Mouse (Mus musculus): ENCODE measurements around the gene Ppp2r3c. TPM values are rescaled to one million over a fixed set of nuclear protein-coding genes. Genes with fewer than 3 reads are reported as not detected.
"Not testable (repeated sequence)": the region's sequence is repeated elsewhere in the genome, so short reads cannot be mapped to it uniquely, and the experiment has no call there.

Ppp2r3c gene
- 10 to 100 TPM; 11.8 to 12.5 TPM for total RNA-seq (2021)
- long read RNA-seq, experiment 1, full-length matches to known transcripts, result 2 of 16 reads
- long read RNA-seq, experiment 1, partial matches to known transcripts, result 12 of 16 reads
- long read RNA-seq, experiment 1, other reads (novel, unspliced or antisense), result 2 of 16 reads
- long read RNA-seq, experiment 2, full-length matches to known transcripts, result 4 of 36 reads
- long read RNA-seq, experiment 2, partial matches to known transcripts, result 29 of 36 reads
- long read RNA-seq, experiment 2, other reads (novel, unspliced or antisense), result 3 of 36 reads

DNA sequence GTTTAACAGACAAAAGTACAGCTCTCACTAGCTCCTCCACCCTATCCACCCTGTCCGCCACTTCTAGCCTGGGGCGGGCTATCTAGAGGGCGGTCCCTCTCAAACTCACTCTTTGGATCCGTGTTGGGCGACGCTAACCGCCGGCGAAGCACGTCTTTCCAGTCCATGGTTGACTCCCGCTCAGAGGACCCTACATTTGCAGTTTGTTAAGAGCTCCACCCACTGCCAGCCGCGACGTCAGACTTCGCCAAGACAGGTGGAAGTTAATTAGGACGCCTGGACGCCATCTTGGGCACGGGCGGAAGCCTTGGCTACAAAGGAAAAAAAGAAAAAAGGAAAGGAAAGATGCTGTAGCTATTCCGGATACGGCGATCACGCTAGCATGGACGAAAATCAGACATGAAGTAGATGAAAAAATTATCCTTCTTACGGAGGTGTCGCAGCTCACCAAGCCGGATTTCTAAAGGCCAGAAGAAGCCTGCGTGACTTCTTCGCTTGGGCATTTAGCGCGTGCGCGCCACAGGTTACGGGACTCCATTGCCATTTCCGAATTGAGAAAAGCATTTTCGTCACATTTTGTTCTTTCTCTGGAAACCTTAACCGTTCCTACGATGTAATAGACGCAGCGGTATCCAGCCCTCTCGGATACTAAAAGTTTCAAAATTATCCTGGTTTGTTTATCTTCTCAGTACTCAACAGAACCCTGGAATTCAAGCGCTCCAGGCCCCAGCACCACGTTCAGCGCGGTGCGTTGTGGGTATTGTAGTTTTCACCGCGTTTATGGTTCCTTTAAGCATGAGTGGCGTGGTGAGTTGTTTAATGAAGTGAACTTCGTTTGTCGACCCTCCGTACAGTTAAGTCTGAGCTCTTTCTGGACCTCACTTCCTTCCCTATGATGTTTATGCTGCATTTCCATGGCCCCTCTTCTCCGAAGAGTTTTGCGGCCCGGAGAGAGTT, at the start of gene Ppp2r3c:
Ppp2r3c (minus strand) TSS at position 514 of the 957 bp plus-strand sequence.
- peak; percentile 81 to 82 for DNase-seq (ENCODE audit: low spot score in 2 of 2)

DNA sequence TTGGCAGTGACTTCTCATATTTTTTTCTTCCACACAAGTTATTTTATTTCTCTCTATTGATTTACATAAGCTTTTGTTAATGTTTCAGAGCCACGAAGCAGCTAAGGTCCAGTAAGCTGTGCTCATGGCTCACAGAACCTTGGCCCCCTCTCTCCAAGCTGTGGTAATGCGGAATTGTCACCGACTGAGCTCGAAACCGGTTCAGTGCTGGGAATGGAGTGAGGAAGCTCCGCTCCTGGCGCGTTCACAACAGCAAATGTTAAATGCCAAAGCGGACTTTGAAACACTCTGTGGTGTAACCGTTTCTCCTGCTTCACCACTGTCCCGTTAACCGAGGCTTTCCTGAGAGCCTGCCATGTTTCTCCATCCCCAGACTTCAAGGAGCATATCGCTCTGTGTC, 41.8 kb upstream of the Ppp2r3c start:
- no peak for DNase-seq (ENCODE audit: low spot score in 2 of 2)

DNA sequence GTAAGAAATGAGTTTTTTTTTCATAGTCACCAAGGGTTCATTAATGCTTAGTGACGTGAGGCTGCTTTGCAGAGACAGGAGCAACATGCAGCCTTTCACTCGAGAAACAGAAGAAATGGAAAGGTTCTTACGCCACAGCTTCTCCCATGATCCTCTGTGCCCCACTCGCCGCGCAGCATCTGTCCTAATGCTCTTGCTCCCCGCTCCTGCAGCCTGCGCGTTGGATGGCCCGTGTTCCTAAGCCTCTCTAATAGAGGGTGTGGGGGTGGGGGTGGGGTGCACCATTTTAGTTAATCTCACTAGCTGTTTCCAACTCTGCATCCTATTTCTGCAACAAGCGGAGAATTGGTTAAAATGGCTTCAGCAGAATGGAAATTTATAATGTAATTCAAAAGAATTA, 41.2 kb upstream of the Ppp2r3c start:
- DNase-seq (ENCODE audit: low spot score in 2 of 2), result no peak

DNA sequence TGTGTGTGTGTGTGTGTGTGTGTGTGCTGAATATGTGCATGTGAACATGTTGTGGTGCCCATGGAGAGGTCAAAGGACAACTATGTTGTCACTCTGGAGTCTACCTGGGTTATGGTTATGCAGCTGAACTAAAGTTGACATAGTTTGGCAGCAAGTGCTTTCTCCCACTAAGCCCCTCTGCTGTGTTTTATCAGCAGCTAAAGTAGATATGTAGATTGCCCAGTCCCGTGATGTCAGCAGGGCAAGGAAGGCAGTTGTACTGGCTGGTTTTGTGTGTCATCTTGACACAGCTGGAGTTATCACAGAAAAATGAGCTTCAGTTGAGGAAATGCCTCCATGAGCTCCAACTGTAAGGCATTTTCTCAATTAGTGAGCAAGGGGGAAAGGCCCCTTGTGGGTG, 40.2 kb upstream of the Ppp2r3c start:
- not testable (repeated sequence) for DNase-seq (ENCODE audit: low spot score in 2 of 2)

DNA sequence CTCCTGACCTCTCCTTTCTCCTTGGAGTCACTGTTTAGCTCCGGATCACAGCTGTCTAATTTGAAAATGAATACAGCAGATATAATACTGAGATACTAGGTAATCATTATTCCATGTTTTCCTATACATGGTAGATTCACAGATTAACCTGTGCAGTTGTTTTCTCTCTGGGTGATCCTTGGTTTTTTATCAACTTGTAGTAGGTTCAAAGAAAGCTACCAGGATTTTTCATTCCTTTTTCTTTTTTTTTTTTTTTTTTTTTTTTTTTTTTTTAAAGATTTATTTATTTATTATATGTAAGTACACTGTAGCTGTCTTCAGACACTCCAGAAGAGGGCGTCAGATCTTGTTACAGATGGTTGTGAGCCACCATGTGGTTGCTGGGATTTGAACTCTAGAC, 35.7 kb upstream of the Ppp2r3c start:
- not testable (repeated sequence) for DNase-seq (ENCODE audit: low spot score in 2 of 2)

DNA sequence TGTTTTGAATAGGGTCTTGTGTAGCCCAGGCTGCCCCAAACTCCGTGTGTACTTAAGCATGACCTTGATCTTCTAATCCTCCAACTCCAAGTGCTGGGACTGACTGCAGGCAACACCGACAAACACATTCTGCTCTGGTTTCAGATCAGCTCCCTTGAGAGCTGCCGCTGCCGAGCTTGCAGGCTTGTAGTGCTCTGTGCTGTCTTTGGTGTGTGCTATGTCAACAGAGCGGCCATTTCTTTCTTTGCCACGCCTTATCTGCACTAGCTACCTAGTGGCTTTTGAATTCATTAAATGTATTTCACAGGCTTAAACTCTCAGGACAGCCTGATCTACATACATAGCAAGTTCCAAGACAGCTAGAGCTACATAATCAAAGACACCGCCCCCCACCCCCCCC, 30.9 kb upstream of the Ppp2r3c start:
- DNase-seq (ENCODE audit: low spot score in 2 of 2), result no peak

DNA sequence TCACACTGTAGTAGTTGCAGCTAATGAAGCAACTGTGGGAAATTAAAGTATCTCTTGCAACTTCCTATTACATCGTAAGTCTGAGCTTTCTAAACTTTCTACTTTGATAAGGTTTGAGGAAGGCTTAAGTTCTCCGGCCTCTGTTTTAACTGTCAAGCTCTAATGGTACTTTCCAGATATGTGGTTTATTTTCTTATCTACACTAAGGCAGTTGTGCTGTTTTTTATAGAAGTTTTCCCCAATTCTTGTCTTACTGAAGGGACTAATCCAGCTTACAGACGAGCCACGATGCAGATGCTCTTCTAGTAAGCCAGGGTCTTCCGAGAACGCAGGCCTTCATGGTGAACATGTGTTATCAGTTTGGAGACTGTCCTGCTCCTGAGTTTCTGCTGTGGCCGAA, 26.6 kb upstream of the Ppp2r3c start:
- no peak for DNase-seq (ENCODE audit: low spot score in 2 of 2)

DNA sequence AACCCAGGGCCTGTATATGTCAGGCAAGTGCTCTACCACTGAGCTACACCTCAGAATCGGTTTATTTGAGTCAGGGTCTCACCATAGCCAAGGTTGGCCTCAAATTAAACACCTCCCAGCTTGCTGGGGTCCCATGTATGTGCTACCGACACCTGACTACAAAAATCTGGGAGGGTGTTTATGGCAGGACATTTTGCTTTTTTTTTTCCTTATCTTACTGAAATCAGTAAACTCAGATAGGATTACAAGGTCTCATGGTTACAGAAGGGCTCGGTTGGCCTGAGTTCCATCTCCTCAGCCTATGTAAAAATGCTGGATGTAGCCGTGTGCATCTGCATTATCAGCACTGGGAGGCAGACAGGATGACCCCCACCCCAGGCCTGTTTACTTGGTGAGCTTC, 26.0 kb upstream of the Ppp2r3c start:
- no peak for DNase-seq (ENCODE audit: low spot score in 2 of 2)

DNA sequence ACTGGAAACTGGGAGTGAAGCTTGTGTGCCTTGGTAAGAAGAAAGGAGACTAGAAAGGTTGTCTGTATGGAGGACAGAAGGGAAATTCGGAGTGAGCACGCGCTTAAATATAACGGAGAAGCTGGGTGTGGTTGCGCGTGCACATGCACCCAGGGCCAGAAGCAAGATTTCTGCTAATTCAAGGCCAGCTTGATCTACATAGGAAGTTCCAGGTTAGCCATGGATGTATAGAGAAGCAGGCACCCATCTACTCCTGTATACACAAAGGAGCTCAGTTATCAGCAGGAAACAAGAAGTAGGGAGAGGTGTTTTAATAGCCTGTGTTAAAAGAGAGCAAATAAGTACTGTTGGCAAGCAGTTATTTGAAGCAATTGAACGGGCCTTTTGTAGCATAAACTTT, 22.9 kb upstream of the Ppp2r3c start:
- no peak for DNase-seq (ENCODE audit: low spot score in 2 of 2)

DNA sequence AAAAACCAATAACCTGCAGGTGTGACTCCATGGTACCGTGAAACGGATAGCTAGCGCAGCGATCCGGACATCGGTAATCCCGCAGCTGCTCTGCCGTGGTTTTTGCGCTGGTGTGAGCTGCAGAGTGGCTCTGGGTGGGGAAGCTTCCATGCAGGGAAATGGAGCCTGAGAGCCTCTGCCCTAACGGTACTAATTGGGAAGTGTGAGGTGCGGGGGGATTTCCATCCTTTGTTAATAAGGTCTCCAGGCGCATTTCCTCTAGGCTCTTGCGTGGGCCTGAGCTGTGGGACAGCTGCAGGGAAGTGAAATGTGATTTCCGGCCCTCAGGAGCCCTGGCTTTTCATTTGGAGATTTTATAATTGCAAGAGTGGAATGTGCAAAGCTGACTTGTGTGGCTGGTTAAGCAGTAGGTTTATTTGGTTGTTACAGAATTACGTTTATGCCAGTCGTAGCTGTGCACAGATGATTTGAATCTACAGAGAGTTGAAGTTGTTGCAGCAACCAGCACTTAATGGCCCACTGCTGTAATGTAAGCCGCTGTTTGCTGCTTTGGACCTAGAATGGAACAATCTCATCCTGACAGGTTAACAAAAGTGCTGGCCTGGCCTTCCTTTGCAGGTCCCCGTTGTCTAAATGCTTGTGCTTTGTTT, 19.0 kb upstream of the Ppp2r3c start:
- no peak for DNase-seq (ENCODE audit: low spot score in 2 of 2)

DNA sequence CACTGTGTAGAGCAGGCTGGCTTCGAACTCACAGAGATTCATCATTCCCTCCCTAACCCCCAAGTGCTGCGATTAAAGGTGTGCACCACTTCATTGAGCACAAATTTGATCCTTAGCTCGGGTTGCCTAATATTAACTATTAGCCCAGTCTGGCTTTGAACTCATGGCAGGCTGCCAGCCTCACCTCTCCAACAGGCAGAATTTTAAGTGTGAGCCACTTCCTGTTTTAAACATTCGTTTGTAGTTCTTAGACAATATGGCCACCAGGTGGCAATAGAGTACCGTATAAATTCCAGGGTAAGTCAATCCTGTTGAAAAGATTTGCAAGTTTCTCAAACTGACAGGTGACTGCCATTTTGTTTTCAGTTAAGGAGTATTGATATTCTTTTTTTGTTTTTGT, 12.4 kb upstream of the Ppp2r3c start:
- DNase-seq (ENCODE audit: low spot score in 2 of 2), result peak; percentile 53 to 73

DNA sequence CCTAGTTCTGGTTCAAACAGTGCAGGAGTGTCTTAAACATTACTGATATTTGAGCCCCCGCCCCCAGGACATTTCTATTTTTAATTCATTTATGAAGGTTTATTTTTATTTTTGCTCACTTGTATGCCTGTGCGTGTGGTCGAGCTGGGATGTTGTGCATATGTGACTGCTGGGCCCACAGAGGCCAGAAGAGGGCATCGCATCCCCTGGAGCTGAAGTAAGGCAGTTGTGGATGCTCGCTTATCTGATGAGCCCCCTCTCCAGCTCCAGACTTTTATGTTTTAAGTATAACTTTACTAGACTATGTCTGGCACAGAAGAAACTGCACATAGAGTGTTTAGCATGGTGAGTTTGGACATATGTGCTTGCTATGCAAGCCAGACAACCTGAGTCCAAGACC, 11.1 kb upstream of the Ppp2r3c start:
- DNase-seq (ENCODE audit: low spot score in 2 of 2), result no peak

DNA sequence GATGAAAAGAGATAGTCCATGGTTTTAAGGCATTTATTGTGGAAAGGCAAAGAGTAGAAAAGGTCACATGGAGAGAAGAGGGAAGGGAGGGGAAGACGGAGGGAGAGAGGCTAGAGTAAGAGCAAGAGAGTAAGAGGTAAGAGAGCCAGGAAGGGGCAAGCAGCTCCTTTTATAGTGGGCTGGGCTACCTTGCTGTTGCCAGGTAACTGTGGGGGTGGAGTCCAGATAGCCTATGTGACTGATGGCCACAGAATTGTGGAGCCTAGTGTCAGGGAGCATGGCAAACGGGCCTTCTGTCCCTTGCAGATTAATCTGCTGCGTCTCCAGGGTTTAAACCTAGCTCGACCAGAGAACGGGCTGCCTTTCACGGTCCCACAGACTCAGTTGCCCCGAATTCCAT, 9.0 kb upstream of the Ppp2r3c start:
- DNase-seq (ENCODE audit: low spot score in 2 of 2), result no peak

DNA sequence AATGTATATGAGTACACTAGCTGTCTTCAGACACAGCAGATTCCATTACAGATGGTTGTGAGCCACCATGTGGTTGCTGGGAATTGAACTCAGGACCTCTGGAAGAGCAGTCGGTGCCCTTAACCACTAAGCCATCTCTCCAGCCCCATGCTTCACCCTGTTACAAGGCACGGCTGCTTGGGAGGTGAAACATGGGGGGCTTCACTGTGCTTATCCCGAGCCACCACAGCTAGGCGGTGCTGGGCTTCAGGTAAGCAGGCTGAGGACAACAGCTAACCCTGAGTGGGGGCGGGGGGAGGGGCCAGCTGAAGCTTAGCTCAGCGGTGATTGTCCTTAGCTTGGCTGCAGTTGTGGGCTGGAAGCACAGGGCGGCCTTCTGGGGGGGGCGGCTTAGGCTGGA, 6.7 kb upstream of the Ppp2r3c start:
- DNase-seq (ENCODE audit: low spot score in 2 of 2), result no peak

DNA sequence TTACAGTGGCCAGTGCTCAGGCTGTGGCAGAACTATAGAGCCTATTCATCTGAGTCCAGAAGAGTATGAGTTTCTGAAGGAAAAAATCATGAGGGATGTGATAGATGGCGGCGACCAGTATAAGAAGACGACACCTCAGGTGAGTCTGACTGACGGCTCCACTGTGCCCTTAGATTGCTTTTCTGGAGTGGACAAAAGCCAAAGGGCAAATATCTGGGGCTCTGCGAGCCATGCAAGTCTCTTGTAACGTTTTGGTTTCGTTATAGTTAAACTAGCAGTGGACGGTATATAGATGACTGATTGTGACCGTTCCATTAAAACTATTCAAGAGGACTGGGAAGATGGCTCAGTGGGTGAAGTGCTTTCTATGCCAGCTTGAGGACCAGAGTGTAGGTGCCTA, 5.9 kb upstream of the Ppp2r3c start:
- DNase-seq (ENCODE audit: low spot score in 2 of 2), result no peak

DNA sequence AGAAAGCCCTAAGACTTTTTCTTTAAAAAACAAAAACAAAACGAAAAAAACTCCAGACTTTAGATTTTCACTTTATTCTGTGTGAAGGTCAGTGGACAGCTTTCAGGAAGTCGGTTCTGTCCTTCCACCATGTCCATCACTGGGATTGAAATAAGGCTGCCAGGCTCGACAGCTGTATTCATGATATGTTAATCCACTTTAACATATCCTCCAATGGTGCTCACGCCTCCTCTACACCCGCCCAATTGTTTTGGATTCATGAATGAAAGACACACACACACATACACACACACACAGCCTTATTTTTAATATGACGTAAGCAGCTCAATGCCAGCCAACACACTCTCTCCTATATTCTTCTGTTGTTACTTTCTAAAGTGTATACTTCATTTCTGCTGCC, 4.8 kb upstream of the Ppp2r3c start:
- DNase-seq (ENCODE audit: low spot score in 2 of 2), result no peak

DNA sequence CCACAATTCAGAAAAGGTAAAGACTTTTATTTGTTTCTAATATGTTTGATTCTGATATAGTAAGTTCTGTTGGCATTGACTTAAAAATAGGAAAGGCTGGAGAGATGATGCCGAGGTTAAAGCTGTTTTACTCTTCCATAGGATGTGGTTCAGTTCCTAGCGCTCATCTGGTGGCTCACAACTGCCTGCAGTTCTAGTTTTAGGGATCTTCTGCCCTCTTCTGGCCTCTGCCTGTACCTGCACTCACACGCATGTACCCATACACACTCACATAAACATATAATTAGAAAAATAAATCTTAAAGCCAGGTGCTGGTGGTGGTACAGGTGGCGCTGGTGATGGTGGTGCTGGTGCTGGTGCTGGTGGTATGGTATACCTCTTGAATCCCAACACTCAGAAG, 3.6 kb upstream of the Ppp2r3c start:
- no peak for DNase-seq (ENCODE audit: low spot score in 2 of 2)

DNA sequence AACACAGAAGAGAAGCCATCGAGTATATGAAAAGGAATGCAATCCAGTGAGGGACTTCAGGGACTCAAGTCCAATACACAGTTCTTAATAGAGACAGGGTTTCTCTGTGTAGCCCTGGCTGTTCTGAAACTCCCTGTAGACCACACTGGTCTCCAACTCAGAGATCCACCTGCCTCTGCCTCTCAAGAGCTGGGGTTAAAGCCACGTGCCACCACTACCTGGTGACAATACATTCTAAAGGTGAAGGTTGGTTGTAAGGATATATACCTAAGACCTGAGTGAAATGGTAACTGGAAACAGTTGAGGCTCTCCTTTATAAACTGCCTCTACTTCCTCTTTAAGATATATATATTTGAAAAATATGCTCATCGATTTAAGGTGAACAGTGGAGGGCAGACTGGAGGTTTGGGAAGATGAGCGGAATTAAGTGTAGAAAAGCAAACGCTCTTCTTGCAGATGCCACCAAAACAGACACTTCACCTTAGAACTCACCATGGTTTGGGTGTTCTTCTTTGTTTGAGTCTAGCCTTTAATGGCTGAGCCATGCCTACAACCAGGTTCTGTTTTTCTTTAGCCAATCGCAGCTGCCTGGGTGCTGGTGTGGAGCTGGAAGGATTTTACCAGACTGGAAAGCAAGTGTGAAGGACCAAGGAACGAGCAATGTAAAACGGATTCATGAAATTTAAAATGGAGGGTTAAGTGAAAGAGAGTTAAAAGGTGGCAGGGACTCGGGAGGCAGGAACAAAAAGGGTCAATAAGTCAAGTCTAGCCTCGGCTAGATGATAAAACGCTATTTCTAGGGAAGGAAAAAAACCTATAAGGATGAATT, 1.1 kb downstream of the Ppp2r3c start:
- DNase-seq (ENCODE audit: low spot score in 2 of 2), result no peak

DNA sequence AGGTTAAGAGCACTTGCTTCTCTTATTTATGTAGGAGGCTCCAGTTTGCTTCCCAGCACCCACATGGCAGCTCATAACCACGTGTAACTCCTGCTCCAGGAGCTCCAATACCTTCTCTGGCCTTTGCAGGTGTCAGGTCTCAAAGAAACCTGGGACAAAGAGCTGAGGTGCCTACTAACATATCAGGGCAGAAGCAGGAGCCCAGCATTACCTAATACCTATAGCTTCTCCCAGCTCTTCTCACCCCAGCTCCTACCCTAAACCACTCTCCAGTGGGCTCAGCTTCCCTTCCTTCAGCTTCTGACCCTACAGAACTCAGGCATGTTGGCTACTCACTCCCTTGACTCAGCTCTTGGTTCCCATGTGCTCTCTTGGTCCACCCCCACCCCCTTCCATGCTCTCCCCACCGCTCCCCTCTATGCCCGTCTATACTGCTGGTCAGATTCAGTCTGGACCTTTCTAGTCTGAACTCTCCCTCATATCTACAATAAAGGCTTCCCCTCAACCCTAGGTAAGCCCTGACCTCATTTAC, 1.9 kb downstream of the Ppp2r3c start:
- DNase-seq (ENCODE audit: low spot score in 2 of 2), result no peak

DNA sequence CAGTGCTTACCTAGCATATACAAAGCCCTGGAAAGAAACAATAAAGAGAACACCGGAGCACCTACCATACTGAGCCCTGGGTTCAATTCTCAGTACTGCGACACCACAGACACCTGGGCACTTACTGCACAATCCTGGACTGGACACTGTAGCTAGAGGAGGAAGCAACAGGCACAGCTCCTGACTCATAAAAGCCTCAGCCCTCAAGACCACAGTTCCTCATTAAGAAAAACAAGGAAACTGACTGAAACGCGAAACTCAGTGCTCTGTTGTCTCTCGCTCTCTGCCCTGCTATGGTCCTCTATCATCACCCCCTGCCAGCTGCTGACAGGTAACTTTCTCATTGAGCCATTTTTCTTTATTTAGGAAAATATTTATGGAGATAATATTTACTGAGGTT, 3.5 kb downstream of the Ppp2r3c start, which contains the start of gene 1110008L16Rik:
1110008L16Rik (plus strand) TSS at position 242 of the 400 bp plus-strand sequence.
- no peak for DNase-seq (ENCODE audit: low spot score in 2 of 2)

DNA sequence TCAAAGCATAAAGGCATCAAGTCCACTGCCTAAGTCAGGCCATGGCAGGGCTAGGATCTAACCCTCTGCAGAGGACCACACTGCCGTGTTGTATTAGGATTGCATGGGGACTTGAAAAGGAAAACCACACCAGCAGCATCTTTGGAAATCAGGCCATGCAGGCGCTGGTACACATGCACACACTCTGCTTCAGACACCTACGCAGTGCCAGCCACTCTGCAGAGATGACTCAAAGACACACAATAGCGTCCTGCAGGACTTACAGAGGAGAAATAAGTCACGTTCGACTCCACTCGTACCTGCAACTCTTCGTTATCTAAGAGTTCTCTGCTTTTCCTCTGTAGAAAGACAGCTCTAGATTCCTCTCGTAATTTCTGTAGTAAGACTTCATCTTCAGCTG, 4.7 kb downstream of the Ppp2r3c start:
- DNase-seq (ENCODE audit: low spot score in 2 of 2), result no peak
